Mouse (Mus musculus): ENCODE results near the gene Gm17387. TPM values are rescaled to one million over a fixed set of nuclear protein-coding genes. Genes with fewer than 3 reads are reported as not detected.
A peak's percentile ranks its signal among the peaks of the same experiment; 100 is the strongest.

Gm17387 gene
- total and polyA plus RNA-seq, 3 experiments, result not detected

GRCm38 (mm10) chr7:141009665-141010064, 19.3 kb upstream of the Gm17387 start:
- H3K9ac ChIP-seq (ENCODE audit: control insufficient read depth, low read depth, low read length, poor library complexity, severe bottlenecking), result no peak overlapping the region
- TF ChIP-seq POLR2AphosphoS2 (IDR thresholded peaks at IDR 0.05; ENCODE audit: low read length) (no peak), SIN3A (IDR thresholded peaks at IDR 0.05; ENCODE audit: low read length) (no peak), MEF2A (IDR thresholded peaks at IDR 0.05; ENCODE audit: extremely low read depth, insufficient replicate concordance, low read depth, low read length, poor library complexity, severe bottlenecking) (no peak), TAL1 (IDR thresholded peaks at IDR 0.05; ENCODE audit: low read length) (no peak), POLR2A (IDR thresholded peaks at IDR 0.05; ENCODE audit: control insufficient read depth in 1 of 2, insufficient read depth in 1 of 2, low read depth in 1 of 2, low read length in 2 of 2, poor library complexity in 1 of 2) (no peak), SMC3 (IDR thresholded peaks at IDR 0.05; ENCODE audit: low read depth, low read length) (no peak), CHD2 (IDR thresholded peaks at IDR 0.05; ENCODE audit: low read length) (no peak), HCFC1 (IDR thresholded peaks at IDR 0.05; ENCODE audit: low read depth, low read length) (no peak), GABPA (IDR thresholded peaks at IDR 0.05; ENCODE audit: low read depth, low read length) (no peak), KAT2A (conservative IDR thresholded peaks at IDR 0.05; ENCODE audit: low read depth, low read length) (no peak), MXI1 (IDR thresholded peaks at IDR 0.05; ENCODE audit: low read depth, low read length) (no peak), MAX (IDR thresholded peaks at IDR 0.05; ENCODE audit: low read length) (no peak), EP300 (IDR thresholded peaks at IDR 0.05; ENCODE audit: low read depth in 1 of 2, low read length in 2 of 2) (no peak), MAZ (IDR thresholded peaks at IDR 0.05; ENCODE audit: low read depth, low read length) (no peak)
- H3K9me3 ChIP-seq (replicated peaks; ENCODE audit: insufficient read depth, low read length), result no peaks in the 10 kb centered on the region
- no peaks in the 10 kb centered on the region for H3K27me3 ChIP-seq (ENCODE audit: control insufficient read depth in 1 of 2, insufficient read depth in 2 of 2, low read length in 2 of 2)
- DNase-seq (ENCODE audit: low read depth, low spot score), result no peak
- peaks cover 0 to 12% of the 10 kb centered on the region in 2 experiments; a peak in 2 of 4 replicates for H3K4me1 ChIP-seq (ENCODE audit: control insufficient read depth in 1 of 2, insufficient read depth in 2 of 2, low read length in 2 of 2)
- H3K4me3 ChIP-seq (ENCODE audit: control insufficient read depth in 1 of 2, insufficient read depth in 1 of 2, low read depth in 2 of 2, low read length in 2 of 2), result no peak overlapping the region
- no peaks in the 10 kb centered on the region for H3K79me2 ChIP-seq (ENCODE audit: control insufficient read depth, insufficient read depth, low read length, poor library complexity)
- H3K36me3 ChIP-seq (ENCODE audit: control insufficient read depth in 1 of 2, insufficient read depth in 2 of 2, low read length in 2 of 2), result no peaks in the 10 kb centered on the region; a peak in 1 of 4 replicates
- H3K27ac ChIP-seq (ENCODE audit: control insufficient read depth, low read depth, low read length), result no peak overlapping the region

- 0 out of 2 replicates have a peak, but pooled peaks have one; percentile 6 for TF ChIP-seq MXI1 (IDR thresholded peaks at IDR 0.05; ENCODE audit: low read depth, low read length)
- no peak for TF ChIP-seq ZMIZ1 (IDR thresholded peaks at IDR 0.05; ENCODE audit: low read depth, low read length)
- Histone ChIP-seq H3K36me3 (ENCODE audit: control insufficient read depth in 1 of 2, insufficient read depth in 2 of 2, low read length in 2 of 2) (no peaks in the 10 kb centered on the region; a peak in 1 of 4 replicates), H3K27ac (ENCODE audit: control insufficient read depth, low read depth, low read length) (no peak within 1 kb of the TSS), H3K9ac (ENCODE audit: control insufficient read depth, low read depth, low read length, poor library complexity, severe bottlenecking) (peak within 1 kb of the TSS; percentile 57), H3K79me2 (ENCODE audit: control insufficient read depth, insufficient read depth, low read length, poor library complexity) (no peaks in the 10 kb centered on the region), H3K27me3 (ENCODE audit: control insufficient read depth in 1 of 2, insufficient read depth in 2 of 2, low read length in 2 of 2) (0 out of 4 replicates have a peak, but pooled peaks cover 0 to 1% of the 10 kb centered on the region in 2 experiments), H3K4me3 (ENCODE audit: control insufficient read depth in 1 of 2, insufficient read depth in 1 of 2, low read depth in 2 of 2, low read length in 2 of 2) (peak within 1 kb of the TSS; percentile 64 to 75), H3K9me3 (replicated peaks; ENCODE audit: insufficient read depth, low read length) (no peaks in the 10 kb centered on the region), H3K4me1 (ENCODE audit: control insufficient read depth in 1 of 2, insufficient read depth in 2 of 2, low read length in 2 of 2) (peaks cover 0 to 12% of the 10 kb centered on the region in 2 experiments; a peak in 2 of 4 replicates)
- peak; percentile 21 for DNase-seq (ENCODE audit: low read depth, low spot score)
Observed at GRCm38 (mm10) chr7:141010593-141010992, 18.3 kb upstream of the Gm17387 start, which contains the start of gene Ifitm3. Ifitm3 (minus strand) TSS chr7:141010770.
